Mouse (Mus musculus): ENCODE measurements around the gene Kcnk10.

Gene Kcnk10

GRCm38 (mm10) chr12:98519866-98520567 is 58.1 kb downstream of the Kcnk10 start:
- no peak for DNase-seq (ENCODE audit: low spot score)

DNA sequence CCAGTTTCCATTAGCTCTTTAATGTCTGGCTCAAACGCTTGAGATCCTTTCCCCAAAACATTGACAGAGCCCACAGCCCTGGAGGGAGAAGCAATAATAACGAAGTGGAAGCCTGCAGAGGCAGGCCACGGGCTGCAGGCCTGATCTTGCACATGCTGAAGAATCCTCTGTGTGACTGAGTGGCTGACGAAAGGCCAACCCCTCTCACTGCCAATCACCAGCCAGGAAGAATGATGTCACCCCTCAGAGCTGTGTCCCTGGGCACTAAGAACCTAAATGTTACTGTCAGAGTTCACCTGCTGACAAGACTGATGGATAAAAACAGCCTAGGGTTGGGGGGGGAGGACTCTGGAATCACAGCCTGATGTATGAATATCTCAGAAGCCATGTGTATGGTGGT is 72.5 kb downstream of the Kcnk10 start:
- DNase-seq (ENCODE audit: low spot score): no peak

DNA sequence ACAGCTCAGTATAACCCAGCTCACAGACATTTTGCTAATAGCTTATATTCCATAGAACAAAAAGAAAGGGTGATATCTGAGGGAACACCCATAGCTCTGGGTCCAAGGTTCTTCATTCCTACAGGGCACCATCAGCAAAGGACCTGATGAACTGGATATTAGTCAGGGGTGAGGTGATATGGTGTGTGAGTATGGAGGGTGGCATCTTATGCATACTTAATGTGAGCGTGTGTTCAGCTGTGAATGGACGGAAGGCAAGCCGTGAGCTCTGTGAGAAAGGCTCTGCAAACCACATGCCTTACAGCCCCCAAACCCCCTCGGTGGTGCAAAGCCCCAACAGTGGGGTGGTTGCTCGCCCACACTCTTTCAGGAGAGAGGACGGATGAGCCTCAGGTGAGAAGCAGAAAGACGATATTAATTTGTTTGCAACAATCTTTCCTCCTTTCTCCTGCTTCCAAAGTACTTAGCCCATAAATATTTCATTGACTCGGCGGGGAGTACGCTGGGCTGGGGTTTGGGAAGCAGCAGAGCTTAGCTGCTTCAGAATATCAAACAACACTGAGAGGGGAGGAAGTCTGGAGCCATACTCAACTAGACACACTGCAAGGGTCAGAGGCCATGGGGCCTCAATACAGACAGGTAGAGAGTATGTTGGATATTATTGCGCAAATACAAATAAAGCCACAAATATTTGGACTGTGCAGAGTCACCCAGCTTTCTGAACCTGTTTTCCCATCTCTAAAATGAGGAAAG is 76.4 kb downstream of the Kcnk10 start:
- DNase-seq (ENCODE audit: low spot score): no peak

DNA sequence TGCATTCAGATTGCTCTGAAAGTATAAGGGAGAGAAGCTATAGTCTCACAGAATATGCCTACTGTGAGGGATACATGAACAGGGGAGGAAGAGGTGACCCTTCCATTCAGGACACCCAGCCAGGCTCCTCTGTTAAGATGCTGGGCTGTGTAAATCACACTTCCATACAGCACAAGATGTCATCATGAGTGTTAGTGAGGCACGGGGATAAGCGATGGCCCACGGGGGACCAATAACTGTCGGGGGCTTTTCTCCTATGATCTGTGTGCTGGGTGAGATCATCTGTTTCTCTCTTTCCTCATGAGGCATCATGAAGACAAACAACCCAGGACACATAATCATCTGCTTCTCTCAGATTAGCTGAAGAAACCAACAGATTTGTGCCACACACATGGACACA is 77.1 kb downstream of the Kcnk10 start:
- no peak for DNase-seq (ENCODE audit: low spot score)

- no peak for DNase-seq (ENCODE audit: low spot score)
Observed at GRCm38 (mm10) chr12:98481460-98481859, 96.7 kb downstream of the Kcnk10 start.

DNA sequence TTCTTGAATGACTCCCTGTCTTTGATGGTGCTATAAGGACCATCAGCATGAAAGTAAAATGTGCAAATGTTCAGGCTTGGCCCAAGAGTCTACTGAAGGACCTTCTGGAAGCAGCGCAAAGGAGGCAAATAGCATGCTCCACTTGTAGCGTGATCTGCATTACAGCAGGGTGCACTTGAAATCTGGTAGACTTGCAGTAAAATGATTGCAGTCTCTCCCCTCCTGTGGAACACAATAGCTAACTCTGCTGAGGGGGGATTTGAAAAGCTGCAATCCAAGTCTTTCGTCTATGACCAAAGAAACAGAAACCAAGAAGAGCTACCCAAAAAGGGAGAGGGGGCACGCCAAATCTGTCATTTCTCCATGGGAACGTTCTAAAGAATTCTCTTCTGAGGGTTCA is 97.1 kb downstream of the Kcnk10 start:
- DNase-seq (ENCODE audit: low spot score): no peak

DNA sequence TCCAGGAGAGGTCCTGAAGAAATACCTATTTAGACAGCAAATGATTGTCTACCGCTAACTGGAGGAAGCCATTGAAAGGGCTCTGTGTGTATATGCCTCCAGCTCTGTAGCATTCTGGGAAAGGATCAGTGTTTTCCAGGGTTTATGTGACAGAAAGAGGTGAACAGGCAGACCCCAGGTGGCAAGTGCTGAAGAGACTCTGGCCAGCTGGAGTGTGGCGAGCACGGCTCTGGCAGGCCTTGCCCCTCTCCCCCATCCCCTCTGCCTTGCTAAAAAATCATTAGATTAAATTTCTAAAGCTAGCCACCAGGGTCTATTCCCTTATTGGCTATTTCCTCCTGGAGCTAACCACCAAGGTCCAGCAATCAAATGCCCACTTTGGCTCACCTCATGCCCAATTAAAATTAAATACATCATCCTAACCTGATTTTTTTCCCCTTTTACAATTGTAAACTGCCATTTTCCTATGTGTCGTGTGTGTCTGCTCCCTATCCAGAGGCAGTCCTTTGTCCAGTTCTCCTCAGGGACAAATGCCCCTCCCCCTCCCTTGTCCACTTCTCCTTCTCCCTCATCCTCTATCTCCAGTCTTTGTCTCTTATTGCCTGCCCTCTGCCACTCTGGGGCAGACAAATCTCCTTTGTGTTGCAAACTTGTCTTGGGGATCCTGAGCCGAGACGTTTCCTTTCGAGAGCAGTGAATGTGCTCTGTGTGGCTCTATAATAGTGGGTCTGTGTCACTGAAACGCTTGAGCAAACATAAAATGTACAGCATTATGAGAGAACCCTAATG is 100.2 kb downstream of the Kcnk10 start:
- DNase-seq (ENCODE audit: low spot score): no peak

DNA sequence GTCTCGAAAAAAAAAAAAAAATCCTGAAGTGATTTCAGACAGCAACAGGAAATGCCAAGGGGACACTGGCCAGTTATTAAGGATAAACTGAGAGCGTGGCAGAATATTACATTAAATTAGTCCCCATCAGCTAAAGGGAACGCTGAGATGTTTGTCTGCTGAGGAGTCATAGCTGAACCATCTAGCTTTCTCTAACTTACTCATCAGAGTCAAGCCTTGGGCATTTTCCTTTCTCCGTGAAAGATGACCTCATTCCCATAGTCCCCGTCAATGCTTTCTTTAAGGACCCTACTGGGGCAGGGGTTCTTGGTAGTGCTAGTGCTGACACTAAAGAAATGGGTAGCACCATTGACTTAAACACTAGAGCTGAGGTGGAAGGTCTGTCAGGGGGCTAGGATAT is 106.9 kb downstream of the Kcnk10 start:
- no peak for DNase-seq (ENCODE audit: low spot score)

DNA sequence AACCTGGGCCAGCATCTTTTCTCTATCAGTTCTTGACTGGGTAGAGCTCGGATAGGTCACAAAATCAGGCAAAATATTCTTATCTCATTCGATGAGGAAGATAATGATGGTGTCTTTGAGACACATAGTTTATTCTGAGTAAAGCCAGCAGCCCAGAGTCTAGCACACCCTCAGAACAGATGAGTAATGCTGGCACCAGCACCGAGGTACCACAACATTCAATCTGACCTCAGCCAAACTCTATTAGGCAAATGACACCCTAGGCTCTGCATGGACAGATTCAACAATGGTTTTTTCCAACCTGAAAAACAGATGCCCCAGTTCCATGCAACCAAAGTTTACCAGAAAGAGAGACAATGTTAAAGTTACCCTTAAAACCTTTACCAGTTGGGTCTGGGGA is 108.0 kb downstream of the Kcnk10 start:
- DNase-seq (ENCODE audit: low spot score): no peak

DNA sequence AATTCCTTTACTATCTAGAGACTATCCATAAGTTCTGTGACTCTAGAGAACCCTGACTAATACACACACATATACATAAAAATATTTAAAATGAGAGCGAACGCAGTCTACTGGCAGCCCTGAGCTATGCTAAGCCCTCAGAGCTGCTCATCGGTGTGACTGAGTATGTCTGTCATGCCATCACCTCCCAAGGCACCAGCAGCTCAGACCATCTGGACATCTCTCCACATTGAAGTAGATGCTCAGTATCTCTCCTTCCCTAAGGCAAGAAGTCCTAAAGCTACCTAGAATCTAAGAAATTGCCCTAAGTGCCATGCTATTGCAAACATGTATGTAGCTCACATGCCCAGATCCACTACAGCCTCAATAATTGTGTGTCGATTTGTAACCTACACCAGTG is 110.3 kb downstream of the Kcnk10 start:
- no peak for DNase-seq (ENCODE audit: low spot score)

GRCm38 (mm10) chr12:98459889-98460288 is 118.2 kb downstream of the Kcnk10 start:
- DNase-seq (ENCODE audit: low spot score): peak; percentile 24

DNA sequence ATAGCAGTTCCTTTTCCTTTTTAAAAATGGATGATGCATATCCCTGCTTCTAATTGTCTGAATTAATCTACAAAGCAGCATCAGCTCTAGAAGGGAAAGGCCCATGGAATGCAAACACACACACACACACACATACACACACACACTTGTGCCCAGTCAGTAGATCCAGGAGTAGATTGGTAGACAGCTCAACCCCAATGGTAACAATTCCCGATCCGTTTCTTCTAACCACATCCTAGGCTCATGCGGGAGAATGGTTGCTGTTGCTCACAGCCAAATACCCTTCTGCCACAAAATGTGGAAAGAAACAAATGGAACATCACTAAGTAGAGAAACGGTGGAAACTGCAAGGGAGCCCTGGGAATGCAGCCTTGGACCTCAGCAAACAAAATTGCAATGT is 119.2 kb downstream of the Kcnk10 start:
- DNase-seq (ENCODE audit: low spot score): no peak

- no peak for DNase-seq (ENCODE audit: low spot score)
Observed at GRCm38 (mm10) chr12:98458516-98458915, 119.6 kb downstream of the Kcnk10 start.

DNA sequence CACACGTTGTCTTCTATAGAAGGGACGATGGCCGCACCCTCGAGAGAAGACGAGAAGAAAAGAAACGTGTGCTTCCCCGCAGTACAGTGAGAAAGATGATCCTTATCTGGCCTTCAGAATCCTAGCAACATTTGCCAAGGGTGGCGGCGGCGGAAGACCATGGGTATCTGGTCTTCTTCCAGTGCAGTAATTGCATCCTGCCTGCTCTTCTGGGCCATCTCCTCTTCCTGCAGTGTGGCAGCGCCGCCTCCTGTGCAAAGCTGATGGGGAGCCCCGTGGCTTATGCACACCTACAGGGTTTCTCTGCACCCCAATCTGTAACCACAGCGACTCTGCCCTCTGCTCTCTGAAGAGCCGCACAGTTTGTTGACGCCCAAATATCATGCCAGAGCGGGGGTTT is 124.9 kb downstream of the Kcnk10 start:
- no peak for DNase-seq (ENCODE audit: low spot score)

DNA sequence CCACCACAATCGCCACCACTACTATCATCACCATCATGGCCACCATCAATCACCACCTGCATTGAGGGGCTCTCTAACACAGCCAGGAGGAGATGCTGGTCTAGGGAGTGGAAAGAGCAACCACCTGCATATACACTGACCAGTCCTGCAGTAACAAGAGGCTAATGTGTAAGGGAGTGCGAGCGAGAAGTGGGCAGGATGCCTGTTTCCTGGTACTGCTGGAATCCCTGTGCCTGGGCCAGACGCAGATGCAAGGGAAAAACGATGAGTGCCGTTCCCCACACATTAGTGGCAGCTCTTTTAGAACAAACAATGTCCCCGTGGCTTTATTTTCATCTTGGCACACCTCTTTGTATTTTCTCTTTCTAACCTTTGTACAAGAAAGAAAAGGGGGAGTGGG is 125.5 kb downstream of the Kcnk10 start:
- DNase-seq (ENCODE audit: low spot score): no peak

DNA sequence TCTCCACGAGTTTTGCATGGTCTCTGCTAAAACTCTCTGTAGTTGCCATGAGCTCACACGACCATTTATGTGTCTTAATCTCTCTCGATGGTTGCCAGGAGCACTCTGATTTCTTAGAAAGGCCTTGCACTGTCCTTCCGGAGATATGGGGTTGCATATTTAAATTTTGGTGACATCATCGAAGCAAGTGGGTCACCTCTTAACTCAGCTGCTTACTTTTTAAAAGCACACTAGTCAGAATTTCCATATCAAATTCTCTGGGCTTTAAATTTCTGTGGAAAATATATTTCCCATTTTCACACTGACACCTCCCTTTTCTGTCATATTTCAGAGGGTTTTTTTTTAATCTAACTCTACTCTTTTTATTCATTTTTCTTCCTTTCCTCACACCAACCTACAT is 132.5 kb downstream of the Kcnk10 start:
- no peak for DNase-seq (ENCODE audit: low spot score)

DNA sequence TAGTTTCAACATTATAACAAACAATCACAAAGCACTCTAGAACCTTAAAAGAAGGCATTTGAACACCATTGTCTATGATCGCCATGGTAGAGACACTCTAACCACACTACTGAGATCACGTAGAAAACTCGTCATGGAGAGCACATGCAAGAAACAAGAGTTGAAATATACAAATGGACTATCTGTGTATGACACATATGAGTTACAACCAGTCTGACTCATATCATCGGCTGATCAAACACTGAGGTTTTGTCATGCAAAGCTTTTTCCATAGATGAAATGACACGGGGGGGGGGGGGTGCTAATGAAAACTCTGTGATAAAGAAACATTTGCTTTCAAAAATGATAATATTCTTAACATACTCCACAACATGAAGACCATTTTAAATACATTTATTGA is 133.2 kb downstream of the Kcnk10 start:
- DNase-seq (ENCODE audit: low spot score): no peak

DNA sequence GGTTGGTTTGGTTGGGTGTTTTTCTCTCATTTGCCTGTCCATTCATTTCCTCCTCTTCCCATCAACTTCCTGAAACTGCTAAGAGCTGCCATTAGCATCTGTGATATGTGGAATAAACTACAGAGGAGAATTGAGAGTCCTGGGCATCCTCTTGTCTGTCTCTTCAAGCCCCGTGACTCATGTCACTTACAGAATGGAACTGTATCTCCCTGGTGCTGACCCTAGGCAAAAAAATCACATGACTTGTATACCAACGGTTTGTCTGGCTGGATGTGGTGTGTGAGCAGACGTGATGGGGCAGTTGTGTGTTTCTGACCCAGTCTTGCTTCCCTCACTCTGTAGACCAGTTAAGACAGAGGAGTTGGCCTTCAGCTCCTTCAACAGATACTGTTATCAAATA is 134.4 kb downstream of the Kcnk10 start:
- DNase-seq (ENCODE audit: low spot score): no peak

GRCm38 (mm10) chr12:98438080-98438479 is 140.0 kb downstream of the Kcnk10 start:
- DNase-seq (ENCODE audit: low spot score): peak; percentile 64

DNA sequence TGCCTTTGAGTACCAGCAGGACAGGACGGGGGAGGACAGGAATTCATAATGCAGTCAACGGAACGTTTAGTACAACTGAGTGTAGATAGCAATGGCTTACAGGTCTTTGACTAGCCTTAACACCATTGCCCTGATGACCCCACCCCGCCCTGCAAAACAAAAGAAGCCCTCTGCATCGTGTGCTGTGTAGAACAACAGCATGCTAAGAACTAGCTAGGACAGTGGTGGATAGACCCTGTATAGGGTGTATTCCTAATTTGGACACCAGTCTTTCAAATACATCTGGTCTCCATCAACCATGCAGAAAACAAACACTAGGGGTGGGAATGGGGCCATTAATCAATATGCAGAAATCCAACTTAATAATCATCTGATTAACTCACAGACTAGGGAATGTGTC is 147.4 kb downstream of the Kcnk10 start:
- DNase-seq (ENCODE audit: low spot score): no peak

GRCm38 (mm10) chr12:98421340-98421739 is 156.8 kb downstream of the Kcnk10 start:
- DNase-seq (ENCODE audit: low spot score): no peak

DNA sequence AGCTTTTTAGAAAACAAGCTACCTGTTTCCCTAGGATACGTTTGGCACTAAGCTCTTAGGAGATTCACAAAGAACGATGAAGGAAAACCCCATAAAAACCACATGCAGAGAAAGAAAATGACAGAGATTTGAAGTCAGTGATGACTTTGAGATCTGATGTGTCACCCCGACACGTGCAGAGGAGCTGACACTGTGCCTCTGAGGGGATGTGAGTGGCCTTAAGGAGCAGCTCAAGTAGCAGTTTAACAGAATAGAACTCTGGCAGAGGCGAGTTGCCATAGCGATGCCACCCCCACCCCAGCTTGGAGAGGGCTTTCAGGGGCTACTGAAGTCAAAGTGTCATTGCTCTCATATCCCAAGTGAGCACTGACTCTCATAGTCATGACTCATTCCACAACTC is 158.3 kb downstream of the Kcnk10 start:
- no peak for DNase-seq (ENCODE audit: low spot score)

DNA sequence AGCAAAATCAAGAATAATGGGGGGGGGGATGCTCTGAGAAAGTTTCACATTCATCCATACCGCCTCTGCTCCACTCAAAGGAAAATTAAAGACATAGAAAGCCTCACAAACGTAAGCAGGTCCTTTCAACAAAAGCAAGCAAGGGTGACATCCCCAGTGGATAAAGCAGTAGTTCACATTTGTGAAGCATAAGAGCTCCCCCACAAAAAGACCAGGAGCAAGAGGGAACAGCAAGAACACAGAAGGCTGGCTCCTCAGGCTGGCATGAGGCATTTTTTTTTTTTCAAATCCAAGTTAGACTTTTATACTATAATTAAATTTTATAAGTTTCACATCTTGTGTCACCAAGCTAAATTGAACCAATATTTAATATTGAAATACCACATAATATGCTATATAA is 168.5 kb downstream of the Kcnk10 start:
- DNase-seq (ENCODE audit: low spot score): peak; percentile 16
